Mouse (Mus musculus) yolk sac, embryonic 10.5 days (tissue): Measurements from ENCODE around the gene Mtrr.
"Not testable (repeated sequence)": the region's sequence is repeated elsewhere in the genome, so short reads cannot be mapped to it uniquely, and the experiment has no call there.

Experiments
- DNase-seq: peaks from one replicate; pipeline ENCODE4 v3.0.0-alpha.2; 2017; ENCODE audit warnings: low spot score

Gene Mtrr

GRCm38 (mm10) chr13:68568548-68568947 lies 13.4 kb downstream of the Mtrr start:
- no peak for DNase-seq

- no peak for DNase-seq
Measured at GRCm38 (mm10) chr13:68568110-68568509, 13.8 kb downstream of the Mtrr start.

- DNase-seq, result not testable (repeated sequence)
Measured at GRCm38 (mm10) chr13:68553391-68553790, 28.6 kb downstream of the Mtrr start.
